Mouse (Mus musculus) cortical plate, adult 2 months (tissue): ENCODE measurements around the gene Gm14327.
"Not testable (repeated sequence)": the region's sequence is repeated elsewhere in the genome, so short reads cannot be mapped to it uniquely, and the experiment has no call there.

ENCODE experiments used
- CTCF ChIP-seq: fragments of 200-500 bp; IDR thresholded peaks from 2 replicates; pipeline ENCODE4 v1.5.1; 2011; ENCODE audit warnings: mild to moderate bottlenecking, control low read depth, low read length; ENCODE audit not compliant: insufficient read depth; ENCODE audit errors: extremely low read depth
- POLR2A ChIP-seq: fragments of 200-500 bp; IDR thresholded peaks from 2 replicates; pipeline ENCODE4 v1.6.1; 2011; ENCODE audit warnings: mild to moderate bottlenecking, low read length, control low read depth; ENCODE audit not compliant: insufficient read depth; ENCODE audit errors: extremely low read depth

GRCm38 (mm10) chr2:177862254-177862653 is 34.6 kb upstream of the Gm14327 start:
- not testable (repeated sequence) for TF ChIP-seq CTCF, POLR2A
